8 mouse cellular contexts compared by ENCODE assay signal in the genomic region with DNA sequence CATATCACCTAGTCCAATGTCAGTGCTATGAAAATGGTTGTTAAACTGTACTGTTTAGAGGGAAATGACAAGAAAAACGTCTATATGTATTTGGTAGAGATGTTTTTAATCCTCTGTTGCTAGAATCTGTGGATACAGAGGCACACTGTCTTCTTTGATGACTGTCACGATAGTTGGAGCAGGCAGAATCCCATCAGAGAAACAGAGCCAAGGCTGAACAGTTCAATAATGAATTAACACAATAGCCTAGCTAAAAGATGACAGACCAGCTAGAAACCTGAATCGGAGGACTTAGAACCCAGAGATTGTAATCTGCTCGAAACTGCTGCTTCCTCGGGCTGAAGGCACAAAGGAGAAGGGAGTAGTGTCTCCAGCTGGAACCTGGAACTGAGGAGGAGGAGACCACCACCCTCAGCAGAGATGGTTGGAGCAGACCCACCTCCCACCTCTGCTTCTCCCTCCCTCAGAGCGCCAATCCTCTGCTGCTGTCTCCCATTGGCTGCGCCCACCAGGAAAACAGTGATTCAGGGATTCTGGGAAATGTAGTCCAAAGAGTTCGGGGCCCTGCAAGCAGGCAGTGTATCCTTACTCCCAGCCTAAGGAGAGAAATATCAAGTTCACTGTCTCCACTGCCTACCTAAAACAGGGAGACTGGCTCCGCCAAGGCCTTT.
DNase-seq lines count a peak whose midpoint lies in the region; ATAC-seq lines count a peak whose summit lies in the region.

No protein-coding gene starts in this region.

- H3K4me2 ChIP-seq in forebrain, embryonic 12.5 days = peak overlapping the region; percentile 54
- peak overlapping the region; percentile 48 for H3K4me2 ChIP-seq in liver, embryonic 13.5 days
- H3K4me2 ChIP-seq in neural tube, embryonic 12.5 days (replicated peaks) = peak overlapping the region; percentile 52

- peak overlapping the region; percentile 34 for H3K4me3 ChIP-seq in forebrain, embryonic 12.5 days (replicated peaks)
- peak overlapping the region; percentile 40 for H3K4me3 ChIP-seq in liver, embryonic 13.5 days (replicated peaks)
- H3K4me3 ChIP-seq in neural tube, embryonic 12.5 days = peak overlapping the region; percentile 22; the same call in 1 of the 2 replicates

- 0 out of 2 replicates have a peak overlapping the region, but pooled peaks have one; percentile 19 for H3K27ac ChIP-seq in forebrain, embryonic 12.5 days
- no peak overlapping the region for H3K27ac ChIP-seq in liver, embryonic 13.5 days
- H3K27ac ChIP-seq in neural tube, embryonic 12.5 days = no peak overlapping the region

- H3K9me3 ChIP-seq in forebrain, embryonic 12.5 days = no peaks in the 10 kb centered on the region
- H3K9me3 ChIP-seq in liver, embryonic 13.5 days (replicated peaks) = no peaks in the 10 kb centered on the region
- no peaks in the 10 kb centered on the region for H3K9me3 ChIP-seq in neural tube, embryonic 12.5 days

- 0 out of 2 replicates have a peak, but pooled peaks cover 5% of the 10 kb centered on the region for H3K27me3 ChIP-seq in forebrain, embryonic 12.5 days
- no peaks in the 10 kb centered on the region for H3K27me3 ChIP-seq in liver, embryonic 13.5 days
- H3K27me3 ChIP-seq in neural tube, embryonic 12.5 days (replicated peaks) = no peaks in the 10 kb centered on the region

- WGBS in forebrain, embryonic 12.5 days = 15% methylated on average over 9 of the region's 9 CpGs
- WGBS in liver, embryonic 13.5 days (ENCODE audit: insufficient replicate concordance) = 24% methylated on average over 9 of the region's 9 CpGs
- 21% methylated on average over 9 of the region's 9 CpGs for WGBS in neural tube, embryonic 12.5 days

- DNase-seq in urinary bladder, adult 18-20 months (ENCODE audit: low spot score in 2 of 2) = peak; percentile 41 to 57
- DNase-seq in urinary bladder, postnatal 10 days (ENCODE audit: low spot score) = no peak
- DNase-seq in heart, postnatal 14 days = peak; percentile 57 to 67
- DNase-seq in kidney, postnatal 4 days = peak; percentile 67 to 76
- DNase-seq in liver, embryonic 13.5 days = no peak
- no peak for DNase-seq in thymus, postnatal 0 days (ENCODE audit: low spot score)

- no peaks in the 10 kb centered on the region for H3K36me3 ChIP-seq in forebrain, embryonic 12.5 days (replicated peaks)
- no peaks in the 10 kb centered on the region for H3K36me3 ChIP-seq in liver, embryonic 13.5 days
- H3K36me3 ChIP-seq in neural tube, embryonic 12.5 days = no peaks in the 10 kb centered on the region

- peaks cover 7% of the 10 kb centered on the region; the same call in 1 of the 2 replicates for H3K4me1 ChIP-seq in forebrain, embryonic 12.5 days
- peaks cover 19% of the 10 kb centered on the region for H3K4me1 ChIP-seq in liver, embryonic 13.5 days (replicated peaks)
- peaks cover 6% of the 10 kb centered on the region; the same call in 1 of the 2 replicates for H3K4me1 ChIP-seq in neural tube, embryonic 12.5 days

- intact Hi-C loops in heart, postnatal 14 days (cut with DNase I) = no loop called here

- peak; percentile 99 for ATAC-seq in forebrain, embryonic 12.5 days (ENCODE audit: low FRiP score)
- peak; percentile 36 for ATAC-seq in liver, embryonic 13.5 days (ENCODE audit: low read depth)
- peak; percentile 98 for ATAC-seq in neural tube, embryonic 12.5 days (ENCODE audit: low FRiP score, low read depth)

- H3K9ac ChIP-seq in forebrain, embryonic 12.5 days = peak overlapping the region; percentile 42
- H3K9ac ChIP-seq in liver, embryonic 13.5 days = no peak overlapping the region
- peak overlapping the region; percentile 36 for H3K9ac ChIP-seq in neural tube, embryonic 12.5 days

Comparison
In these comparisons a context has a peak if more than half of its experiments do, and no peak if none do; other contexts are left out.
1. DNase-seq: peak in urinary bladder, adult 18-20 months (2 of 2), heart, postnatal 14 days (2 of 2) and kidney, postnatal 4 days (2 of 2); none in urinary bladder, postnatal 10 days (single experiment), liver, embryonic 13.5 days (single experiment) and thymus, postnatal 0 days (single experiment).
2. ATAC-seq: peak in every context shown above with its lines; median percentile 99 in forebrain, embryonic 12.5 days; 98 in neural tube, embryonic 12.5 days; 36 in liver, embryonic 13.5 days.
3. Peak in every context shown above with its lines, with median percentiles within 50 percentile points of each other: H3K4me2 ChIP-seq and H3K4me3 ChIP-seq.